Comparison of ENCODE assay signal across 9 mouse cellular contexts in the genomic region with DNA sequence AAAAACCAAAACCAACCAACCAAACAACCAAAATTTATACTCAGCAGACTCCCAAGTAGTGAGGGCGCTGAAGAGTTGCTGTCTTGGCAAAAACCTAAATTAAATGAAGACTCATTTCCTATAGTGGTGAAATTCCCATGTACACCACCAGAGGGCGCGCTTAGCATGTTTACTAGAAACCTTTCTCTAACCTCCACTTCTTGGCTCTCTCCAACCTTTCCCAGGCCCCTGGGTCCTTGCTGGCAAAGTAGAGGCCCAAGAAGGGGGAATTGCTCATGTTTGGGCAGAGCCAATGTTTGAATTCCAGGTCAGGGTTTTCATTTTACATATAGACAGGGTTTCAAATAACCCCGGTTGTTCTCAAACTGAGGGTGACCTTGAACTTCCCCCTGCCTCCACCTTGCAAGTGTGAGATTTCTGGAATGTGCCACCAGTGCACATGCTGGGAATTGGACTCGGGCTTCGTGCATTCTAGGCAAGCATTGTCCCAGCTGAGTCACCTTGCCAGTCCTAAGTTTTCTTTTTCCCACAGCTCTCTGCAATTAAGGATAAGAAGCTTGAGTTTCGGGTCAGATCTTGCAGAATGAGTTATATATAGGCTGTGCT. TPM values are rescaled to one million over a fixed set of nuclear protein-coding genes. Genes with fewer than 3 reads are reported as not detected.
DNase-seq lines count a peak whose midpoint lies in the region; ATAC-seq lines count a peak whose summit lies in the region.
"Had no signal": no experiment of that assay in that cellular context is flagged by ENCODE, and none has a peak within 500 bp of the region (broad histone marks: within the 10 kb centered on the region; RNA-seq: fewer than 3 reads in every experiment).

No protein-coding gene starts in this region.

- 20% methylated on average over 7 of the region's 7 CpGs for WGBS in heart, embryonic 13.5 days

- no peak for ATAC-seq in cerebellum, adult (ENCODE audit: insufficient number of reproducible peaks, low FRiP score, low TSS enrichment)
- no peak for ATAC-seq in heart, embryonic 13.5 days (ENCODE audit: extremely low read depth, insufficient number of reproducible peaks, low FRiP score, low TSS enrichment)

- peak overlapping the region; percentile 76 for H3K4me2 ChIP-seq in heart, embryonic 13.5 days

- H3K27ac ChIP-seq in heart, embryonic 13.5 days (replicated peaks) = peak overlapping the region; percentile 99
- H3K27ac ChIP-seq: macrophage had no signal

- H3K9me3 ChIP-seq in heart, embryonic 13.5 days = no peaks in the 10 kb centered on the region

- no peaks in the 10 kb centered on the region for H3K27me3 ChIP-seq in heart, embryonic 13.5 days (replicated peaks)

- DNase-seq in cerebellum, adult 11 months = peak; percentile 70
- DNase-seq in adrenal gland, adult 18-20 months (ENCODE audit: low spot score in 2 of 2) = peak; percentile 75 to 81
- peak; percentile 46 for DNase-seq in embryo, embryonic 11.5 days (ENCODE audit: low read depth, low spot score)
- DNase-seq in layer of hippocampus, adult 18-20 months (ENCODE audit: low spot score in 2 of 2) = peak; percentile 55 to 87
- peak; percentile 84 for DNase-seq in lung, postnatal 14 days
- DNase-seq in skeletal muscle tissue, adult 2 months (ENCODE audit: low read depth, low spot score) = peak; percentile 72

- peak overlapping the region; percentile 94 for H3K9ac ChIP-seq in heart, embryonic 13.5 days

- peaks cover 45% of the 10 kb centered on the region for H3K36me3 ChIP-seq in heart, embryonic 13.5 days

- peaks cover 69% of the 10 kb centered on the region for H3K4me1 ChIP-seq in heart, embryonic 13.5 days

- peak overlapping the region; percentile 72 for H3K4me3 ChIP-seq in heart, embryonic 13.5 days

RNA-seq across cellular contexts. Expression of a gene that starts 3.0 kb away (rescaled TPM):
- total RNA-seq in adrenal gland, adult 18-20 months (2021) = under 1 TPM in 1 of 2 experiments, not detected in 1; 0.80 TPM
- polyA plus RNA-seq in heart, embryonic 13.5 days (2015; fragmentation: Nextera tagmentation; extraction: Ambion mirVana) = 44.6 and 47.2 TPM in 2 replicates
- total RNA-seq in layer of hippocampus, adult 18-20 months (2021) = under 1 TPM; 0.07 to 0.08 TPM
- polyA plus RNA-seq: macrophage had no signal

RNA-seq across cellular contexts. Expression of a gene that starts 35.9 kb away (rescaled TPM):
- total RNA-seq in adrenal gland, adult 18-20 months (2021) = 10 to 100 TPM; 13.8 to 19.3 TPM
- polyA plus RNA-seq in heart, embryonic 13.5 days (2015; fragmentation: Nextera tagmentation; extraction: Ambion mirVana) = 5.7 and 6.8 TPM in 2 replicates
- total RNA-seq in layer of hippocampus, adult 18-20 months (2021) = 10 to 100 TPM; 13.1 to 15.7 TPM

RNA-seq across cellular contexts. Expression of a gene that starts 49.3 kb away (rescaled TPM):
- 1 to 10 TPM; 2.8 to 3.4 TPM for total RNA-seq in adrenal gland, adult 18-20 months (2021)
- polyA plus RNA-seq in heart, embryonic 13.5 days (2015; fragmentation: Nextera tagmentation; extraction: Ambion mirVana) = 7.2 and 9.3 TPM in 2 replicates
- total RNA-seq in layer of hippocampus, adult 18-20 months (2021) = 10 to 100 TPM; 26.5 to 31.6 TPM

Comparison
In these comparisons a context has a peak if more than half of its experiments do, and no peak if none do; other contexts are left out.
1. RNA of a gene that starts 49.3 kb away (total RNA-seq): 26.5 to 31.6 TPM in layer of hippocampus, adult 18-20 months; 2.8 to 3.4 TPM in adrenal gland, adult 18-20 months; every median in the first group is over 4 times any median in the second.
2. Peak in every context shown above with its lines, with median percentiles within 50 percentile points of each other: DNase-seq.